Mouse (Mus musculus): ENCODE results near the gene Cnn3.

Gene Cnn3

GRCm38 (mm10) chr3:121425861-121426620, at the start of gene Cnn3:
Gene Cnn3 (plus strand): TSS chr3:121426497.
- DNase-seq: peak; percentile 99

- peak; percentile 62 for DNase-seq
Measured at GRCm38 (mm10) chr3:121378708-121379612, 47.3 kb upstream of the Cnn3 start.

- no peak for DNase-seq
Measured at GRCm38 (mm10) chr3:121379699-121380098, 46.6 kb upstream of the Cnn3 start.

- no peak for DNase-seq
Measured at GRCm38 (mm10) chr3:121387471-121388009, 38.8 kb upstream of the Cnn3 start.

- no peak for DNase-seq
Measured at GRCm38 (mm10) chr3:121389366-121389765, 36.9 kb upstream of the Cnn3 start.

GRCm38 (mm10) chr3:121389860-121390530, 36.3 kb upstream of the Cnn3 start:
- DNase-seq: peak; percentile 78

- peak; percentile 48 for DNase-seq
Measured at GRCm38 (mm10) chr3:121390724-121391123, 35.6 kb upstream of the Cnn3 start.

GRCm38 (mm10) chr3:121395588-121396295, 30.6 kb upstream of the Cnn3 start:
- DNase-seq: no peak

- no peak for DNase-seq
Measured at GRCm38 (mm10) chr3:121396561-121396960, 29.7 kb upstream of the Cnn3 start.

- no peak for DNase-seq
Measured at GRCm38 (mm10) chr3:121397007-121397406, 29.3 kb upstream of the Cnn3 start.

GRCm38 (mm10) chr3:121401384-121401783, 24.9 kb upstream of the Cnn3 start:
- DNase-seq: no peak

- no peak for DNase-seq
Measured at GRCm38 (mm10) chr3:121402096-121402495, 24.2 kb upstream of the Cnn3 start.

GRCm38 (mm10) chr3:121403449-121403848, 22.8 kb upstream of the Cnn3 start:
- no peak for DNase-seq

GRCm38 (mm10) chr3:121405101-121405500, 21.2 kb upstream of the Cnn3 start:
- no peak for DNase-seq

- DNase-seq: no peak
Measured at GRCm38 (mm10) chr3:121407417-121407816, 18.9 kb upstream of the Cnn3 start.

- no peak for DNase-seq
Measured at GRCm38 (mm10) chr3:121408386-121408785, 17.9 kb upstream of the Cnn3 start.

- DNase-seq: no peak
Measured at GRCm38 (mm10) chr3:121411450-121411849, 14.8 kb upstream of the Cnn3 start.

GRCm38 (mm10) chr3:121416171-121417154, 9.8 kb upstream of the Cnn3 start:
- DNase-seq: no peak

- DNase-seq: peak; percentile 19
Measured at GRCm38 (mm10) chr3:121417379-121418250, 8.7 kb upstream of the Cnn3 start.

- peak; percentile 49 for DNase-seq
Measured at GRCm38 (mm10) chr3:121418251-121418601, 8.1 kb upstream of the Cnn3 start.

Measured in embryo, embryonic 11 days (tissue).